Mouse (Mus musculus) stomach, postnatal 0 days (tissue): ENCODE measurements around the gene Rpl7l1.

Experiments
- CTCF ChIP-seq: IDR thresholded peaks from 2 replicates; pipeline ENCODE4 v1.5.1; 2016; ENCODE audit warnings: antibody characterized with exemption, low read depth, mild to moderate bottlenecking, moderate library complexity
- EP300 ChIP-seq: optimal IDR thresholded peaks from 2 replicates; pipeline ENCODE3; 2016; ENCODE audit warnings: antibody characterized with exemption

DNA sequence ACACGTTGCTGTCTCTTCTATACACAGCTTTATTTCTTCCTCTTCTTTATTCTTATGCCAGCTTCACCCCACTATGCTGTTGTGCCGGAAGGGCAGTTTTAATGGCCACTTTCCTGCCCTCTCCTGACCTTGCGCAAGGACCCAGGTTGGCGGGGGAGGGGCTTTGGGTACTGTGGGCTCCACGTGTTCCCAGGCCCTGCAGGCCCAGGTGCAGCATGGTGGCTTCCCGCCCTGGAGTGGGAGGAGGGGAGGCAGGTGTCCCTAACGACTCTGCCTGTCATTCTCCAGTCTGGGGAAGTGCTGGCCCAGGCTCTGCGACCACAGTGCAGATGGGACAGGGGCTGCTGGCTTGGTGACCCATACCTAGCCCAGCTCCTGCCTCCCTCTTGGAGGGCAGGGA, 14.6 kb downstream of the Rpl7l1 start:
- TF ChIP-seq CTCF (no peak), EP300 (no peak)
